Mouse (Mus musculus) left cerebral cortex, adult 8-10 months (tissue): ENCODE data around the gene Vamp2. TPM values are rescaled to one million over a fixed set of nuclear protein-coding genes. Genes with fewer than 3 reads are reported as not detected.

Experiments
- DNase-seq, 2 experiments: peaks; one replicate each; pipeline ENCODE4 v3.0.0; 2022; ENCODE audit warnings: low spot score in 2 of 2
- total RNA-seq, 4 experiments: library from RNA; stranded (reverse); gene quantifications; 2 replicates each; pipeline ENCODE4 v1.2.4; 2022

Gene Vamp2
- total RNA-seq, result 1,000 to 10,000 TPM; 1,002 to 1,054 (median 1,038) TPM

DNA sequence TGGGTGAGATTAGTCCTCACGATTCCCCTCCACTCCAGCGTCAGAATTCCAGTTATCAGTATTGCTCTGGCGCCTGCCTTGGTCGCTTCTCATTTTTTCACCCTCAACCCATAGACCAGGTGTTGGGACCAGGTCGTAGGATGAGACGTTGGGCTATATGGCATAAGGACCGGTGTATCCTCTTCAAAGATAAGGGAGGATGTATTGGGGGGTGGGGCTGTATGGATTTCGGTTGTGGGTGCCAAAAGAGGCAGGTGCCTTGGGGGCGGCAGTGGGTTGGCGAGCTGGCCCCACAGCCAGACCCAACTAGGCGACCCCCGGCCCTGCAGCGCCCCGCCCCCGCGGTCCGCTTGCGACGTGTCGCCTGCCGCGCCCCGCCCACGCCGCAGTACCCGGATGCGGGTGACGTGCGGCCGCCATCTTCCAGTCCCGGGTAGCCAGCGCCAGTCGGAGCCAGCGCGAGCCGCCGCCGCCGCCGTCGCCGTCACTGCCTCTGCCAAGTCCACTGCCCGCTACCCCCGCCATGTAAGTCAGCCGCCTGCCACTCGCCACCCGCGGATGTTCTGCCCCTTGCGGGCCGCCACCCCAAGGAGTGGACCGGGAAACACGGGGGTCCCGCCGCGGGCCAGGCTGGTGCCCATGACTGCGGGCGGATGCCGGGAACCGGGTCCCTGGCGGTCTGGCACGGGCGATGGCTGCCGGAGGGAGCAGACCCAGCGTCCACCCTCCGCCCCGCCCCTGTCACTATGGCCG is at the start of gene Vamp2:
Gene Vamp2, plus strand, starts transcription at position 388 of the 753 bp plus-strand sequence.
- DNase-seq, result peak; percentile 94 to 95

DNA sequence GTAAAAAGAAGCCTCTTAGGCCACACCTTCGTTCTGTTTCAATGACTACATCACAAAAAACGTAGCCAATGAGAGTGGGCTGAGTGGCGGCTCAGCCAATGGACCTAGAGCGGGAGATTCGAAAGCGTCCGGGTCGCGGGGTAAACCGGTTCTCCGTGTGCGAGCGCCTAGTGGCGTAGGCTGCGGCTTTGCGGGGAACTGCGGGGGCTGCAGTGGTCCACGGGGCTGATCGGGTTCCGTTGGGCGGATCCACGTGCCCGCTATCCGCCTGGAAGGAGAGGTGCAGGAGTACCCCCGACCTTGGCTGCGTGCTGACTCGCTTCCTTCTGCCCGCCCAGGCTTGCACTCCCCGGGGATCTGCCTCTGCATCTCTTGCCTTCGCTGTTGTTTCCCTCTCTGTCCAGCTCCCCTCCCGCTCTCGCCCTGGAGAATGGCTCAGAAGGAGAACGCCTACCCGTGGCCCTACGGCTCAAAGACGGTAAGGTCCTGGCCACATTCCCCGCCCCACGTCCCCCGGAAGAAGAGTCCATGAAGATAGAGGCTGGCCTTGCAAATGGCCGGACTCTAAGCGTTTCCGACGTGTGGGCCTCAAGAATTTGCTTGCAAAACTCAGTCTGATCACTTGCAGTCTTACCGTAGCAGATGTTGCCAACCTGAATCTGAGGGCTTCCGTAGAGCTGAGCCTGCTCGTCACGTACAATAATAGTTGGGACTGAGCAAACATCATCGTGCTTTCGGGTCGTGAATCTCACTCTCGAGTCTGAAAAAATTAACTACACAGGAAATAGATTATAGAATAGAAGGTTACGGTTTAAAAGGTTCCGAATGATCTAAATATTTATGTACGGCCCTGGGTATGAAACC is 42.5 kb upstream of the Vamp2 start, which contains the start of gene Aurkb:
Gene Aurkb, plus strand, starts transcription at position 117 of the 864 bp plus-strand sequence.
- peak; percentile 50 to 61 for DNase-seq

DNA sequence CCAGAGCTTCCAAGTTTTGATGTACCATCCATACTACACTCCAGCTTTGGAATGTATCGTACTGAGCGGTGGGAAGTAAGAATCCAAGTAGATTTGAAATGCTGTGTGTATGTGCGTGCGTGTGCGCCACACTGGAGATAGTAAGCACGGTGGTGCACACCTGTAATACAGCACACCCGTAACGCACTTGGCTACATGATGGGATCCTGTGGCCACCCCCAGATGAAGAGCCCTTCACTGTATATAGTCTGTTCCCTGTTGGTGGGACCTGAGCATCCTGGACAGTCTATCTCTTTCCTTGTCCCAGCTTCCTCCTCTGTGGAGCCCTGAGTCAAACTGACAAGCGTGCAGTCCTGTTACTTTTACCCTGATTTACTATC is 41.9 kb upstream of the Vamp2 start:
- no peak for DNase-seq

DNA sequence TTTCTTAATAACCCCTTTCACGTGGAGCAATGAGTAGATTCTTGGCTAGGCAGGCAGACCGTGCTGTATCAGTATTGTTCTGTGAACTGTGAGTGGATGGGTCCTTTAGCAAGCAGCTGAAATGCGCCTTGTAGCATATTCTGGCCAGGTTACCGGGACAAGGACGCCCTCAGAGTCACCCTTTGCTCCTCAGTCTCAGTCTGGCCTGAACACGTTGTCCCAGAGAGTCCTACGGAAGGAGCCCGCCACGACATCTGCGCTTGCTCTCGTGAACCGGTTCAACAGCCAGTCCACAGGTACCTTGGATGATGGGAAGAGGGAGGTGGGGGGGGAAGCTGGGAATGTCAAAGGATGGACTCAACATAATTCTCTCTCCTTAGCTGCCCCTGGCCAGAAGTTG is 40.7 kb upstream of the Vamp2 start:
- no peak for DNase-seq

DNA sequence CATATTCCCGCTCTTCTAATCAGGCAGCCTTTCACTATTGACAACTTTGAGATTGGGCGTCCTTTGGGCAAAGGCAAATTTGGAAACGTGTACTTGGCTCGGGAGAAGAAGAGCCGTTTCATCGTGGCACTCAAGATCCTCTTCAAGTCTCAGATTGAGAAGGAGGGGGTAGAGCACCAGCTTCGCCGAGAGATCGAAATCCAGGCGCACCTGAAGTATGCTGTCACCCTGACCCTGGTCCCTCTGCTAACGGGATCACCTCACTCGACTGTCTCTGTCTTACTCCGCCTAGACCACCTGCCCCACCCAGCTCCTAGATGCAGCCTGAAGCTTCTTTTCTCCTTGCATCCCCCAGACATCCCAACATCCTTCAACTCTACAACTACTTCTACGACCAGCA is 40.1 kb upstream of the Vamp2 start:
- no peak for DNase-seq

DNA sequence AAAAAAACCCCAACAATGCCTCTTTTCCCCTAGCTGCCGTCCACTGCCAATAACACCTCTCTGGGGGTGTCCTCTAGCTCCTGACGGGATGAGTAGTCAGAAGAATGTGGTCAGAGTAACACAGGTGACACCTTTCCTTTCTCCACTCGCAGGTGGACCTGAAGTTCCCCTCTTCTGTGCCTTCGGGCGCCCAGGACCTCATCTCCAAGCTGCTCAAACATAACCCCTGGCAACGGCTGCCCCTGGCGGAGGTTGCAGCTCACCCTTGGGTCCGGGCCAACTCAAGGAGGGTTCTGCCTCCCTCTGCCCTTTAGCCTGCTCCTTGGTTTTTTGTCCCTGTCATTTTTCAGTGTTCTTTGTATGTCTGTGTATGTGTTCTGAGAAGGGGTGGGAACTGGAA is 37.5 kb upstream of the Vamp2 start:
- DNase-seq, result no peak

DNA sequence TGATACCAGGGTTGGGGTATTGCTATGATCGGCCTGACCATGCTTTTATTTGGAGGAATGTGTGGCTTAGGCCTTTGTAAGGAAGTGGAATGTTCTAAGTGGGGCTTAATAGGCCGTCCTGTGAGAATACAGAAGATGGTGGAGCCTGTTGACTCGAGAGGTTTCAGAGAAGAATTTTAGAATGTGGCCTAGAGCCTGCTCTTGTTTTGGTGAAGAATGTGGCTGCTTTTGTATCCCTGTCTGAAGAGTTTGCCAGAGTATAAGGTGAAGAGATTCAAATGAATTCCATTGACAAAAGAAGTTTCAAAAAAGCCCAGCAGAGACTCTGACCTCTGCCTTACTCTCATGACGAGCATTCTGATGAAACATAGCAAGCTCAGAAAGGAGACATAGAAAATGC is 36.5 kb upstream of the Vamp2 start:
- no peak for DNase-seq

DNA sequence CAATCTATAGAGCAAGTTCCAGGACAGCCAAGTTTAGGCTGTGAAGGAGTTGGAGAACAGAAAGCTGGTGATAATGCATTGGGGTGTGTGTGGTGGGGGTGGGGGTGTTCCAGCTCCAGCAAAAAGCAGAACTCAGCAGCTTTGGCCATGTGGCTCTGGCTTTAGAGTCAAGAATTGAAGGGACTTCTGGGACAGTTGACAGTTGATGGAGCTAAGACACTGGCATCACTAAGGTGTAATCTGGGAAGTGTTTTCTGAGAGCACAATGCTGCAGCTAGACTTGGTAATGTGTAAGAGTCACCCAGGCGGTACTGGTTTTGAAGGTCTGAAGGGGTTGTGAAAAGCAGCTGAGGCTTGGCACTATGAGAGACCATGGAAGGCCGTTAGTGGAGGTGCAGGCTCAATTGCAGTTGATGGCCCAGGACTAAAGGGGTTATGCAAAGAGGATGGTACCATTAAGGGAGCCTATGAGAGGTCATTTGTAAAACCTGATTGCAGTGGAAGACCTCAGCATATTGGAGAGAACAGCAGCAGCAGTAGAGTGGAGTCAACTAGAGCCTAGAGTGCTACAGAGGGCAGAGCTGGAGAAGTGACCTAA is 35.4 kb upstream of the Vamp2 start:
- no peak for DNase-seq

DNA sequence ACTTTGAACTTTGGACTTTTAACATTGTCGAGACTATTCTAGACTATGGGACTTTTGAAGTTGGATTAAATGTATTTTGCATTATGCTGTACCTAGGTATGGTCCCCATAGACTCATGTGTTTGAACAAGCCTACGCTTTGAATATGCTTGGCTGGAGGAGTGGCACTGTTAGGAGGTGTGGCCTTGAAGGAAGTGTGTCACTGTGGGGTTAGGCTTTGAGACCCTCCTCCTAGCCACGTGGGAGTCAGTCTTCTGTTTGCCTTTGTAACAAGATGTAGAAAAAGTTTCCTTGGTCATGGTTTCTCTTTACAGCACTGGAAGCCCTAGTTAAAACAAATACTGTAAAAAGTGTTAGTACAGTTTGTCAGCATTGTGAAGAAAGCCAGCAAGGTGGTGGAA is 34.4 kb upstream of the Vamp2 start:
- no peak for DNase-seq

DNA sequence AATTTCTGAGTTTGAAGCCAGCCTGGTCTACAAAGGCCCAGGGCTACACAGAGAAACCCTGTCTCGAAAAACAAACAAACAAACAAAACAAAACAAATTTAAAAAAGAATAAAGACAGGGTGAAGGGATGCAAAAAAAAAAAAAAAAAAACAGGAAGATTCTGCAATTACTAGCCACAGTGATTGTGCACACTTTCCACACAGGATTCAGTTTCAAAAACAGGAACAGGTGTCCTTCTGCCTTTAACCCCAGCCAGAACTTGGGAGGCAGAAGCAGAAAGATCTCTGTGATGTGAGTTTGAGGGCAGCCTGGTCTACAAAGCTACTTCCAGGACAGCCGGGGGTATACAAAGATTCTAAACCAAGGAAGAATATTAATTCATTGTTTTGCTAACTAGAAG is 30.0 kb upstream of the Vamp2 start:
- no peak for DNase-seq

DNA sequence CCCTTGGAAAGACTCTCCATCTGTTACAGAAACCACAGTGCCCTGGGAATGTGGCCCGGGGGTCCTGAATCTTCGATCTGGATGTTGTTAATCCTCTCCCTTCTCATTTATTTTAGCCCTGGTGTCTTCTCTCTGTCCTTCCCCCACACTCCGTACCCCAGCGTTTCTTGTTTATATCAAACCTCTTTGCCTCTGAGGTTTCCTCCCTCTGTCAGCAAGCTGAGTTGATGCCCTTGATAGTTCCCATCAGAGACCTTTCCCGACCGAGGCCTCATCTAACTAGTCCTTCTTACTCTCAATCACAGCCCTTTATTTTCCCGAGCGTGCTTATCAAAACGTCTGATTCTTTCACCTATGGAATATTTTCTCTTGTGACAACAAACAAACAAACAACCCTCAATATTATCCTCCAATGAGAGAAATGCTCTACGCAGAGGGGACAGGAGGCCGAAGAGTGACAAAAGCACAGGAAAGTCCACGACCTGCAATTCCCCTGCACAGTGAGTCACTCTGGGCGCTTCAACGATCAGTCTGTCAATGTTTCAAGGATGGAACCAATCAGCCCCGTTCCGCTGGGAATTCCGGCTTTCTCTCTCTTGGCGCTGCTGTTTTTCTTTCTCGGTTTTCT is 29.4 kb upstream of the Vamp2 start:
- no peak for DNase-seq

DNA sequence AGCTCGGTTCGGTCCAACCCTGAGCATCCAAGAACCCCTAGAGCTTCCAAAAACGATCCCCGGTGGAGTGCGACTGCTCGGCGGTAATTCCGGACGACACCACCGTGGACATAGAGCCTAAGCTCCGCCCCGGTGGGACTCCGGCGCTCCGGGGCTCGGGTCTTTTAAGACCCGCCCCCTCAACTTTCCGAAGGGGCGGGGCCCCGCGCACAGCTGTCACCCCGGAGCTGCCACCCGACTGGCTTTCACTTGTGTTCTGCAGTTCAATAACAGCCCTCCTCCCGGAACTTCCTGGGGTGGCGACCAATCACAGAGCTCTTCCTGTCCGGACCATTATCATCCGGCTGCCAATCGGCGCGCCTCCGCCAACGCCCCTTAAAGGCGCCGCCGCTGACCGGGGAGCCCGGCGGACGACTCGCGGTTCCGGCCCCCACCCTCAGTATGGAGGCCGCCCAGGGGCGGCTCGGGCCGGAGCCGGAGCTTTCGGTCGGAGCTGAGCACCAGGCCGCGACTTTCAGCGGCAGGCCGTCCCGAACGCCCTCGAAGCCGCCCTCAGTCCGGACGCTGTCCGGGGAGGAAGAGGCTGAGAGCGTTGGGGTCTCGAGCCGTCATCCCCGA is 28.8 kb upstream of the Vamp2 start, which contains the start of gene Borcs6:
Gene Borcs6, plus strand, starts transcription at position 361 of the 618 bp plus-strand sequence.
- DNase-seq, result peak; percentile 86 to 99

DNA sequence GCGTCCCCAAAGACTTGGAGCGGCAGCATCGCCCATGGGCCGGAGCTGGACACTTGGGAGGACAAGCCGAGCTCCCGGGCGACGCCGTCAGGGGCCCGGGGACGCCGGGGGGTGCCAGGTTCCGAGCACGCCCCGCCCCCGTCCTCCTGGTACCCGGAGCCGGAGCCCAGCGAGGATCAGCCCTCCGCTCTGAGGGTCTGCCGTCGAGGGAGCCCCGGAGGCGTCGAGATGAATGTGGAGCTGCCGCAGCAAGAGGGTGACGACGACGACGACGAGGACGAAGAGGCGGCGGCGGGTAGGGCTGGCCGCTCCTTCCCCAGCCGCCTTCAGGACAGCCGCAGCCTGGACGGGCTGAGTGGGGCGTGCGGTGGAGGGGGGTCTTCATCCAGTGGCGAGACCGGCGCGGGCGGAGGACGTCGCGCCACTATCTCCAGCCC is 28.3 kb upstream of the Vamp2 start:
- DNase-seq, result peak in 1 of 2 experiments; percentile 50

DNA sequence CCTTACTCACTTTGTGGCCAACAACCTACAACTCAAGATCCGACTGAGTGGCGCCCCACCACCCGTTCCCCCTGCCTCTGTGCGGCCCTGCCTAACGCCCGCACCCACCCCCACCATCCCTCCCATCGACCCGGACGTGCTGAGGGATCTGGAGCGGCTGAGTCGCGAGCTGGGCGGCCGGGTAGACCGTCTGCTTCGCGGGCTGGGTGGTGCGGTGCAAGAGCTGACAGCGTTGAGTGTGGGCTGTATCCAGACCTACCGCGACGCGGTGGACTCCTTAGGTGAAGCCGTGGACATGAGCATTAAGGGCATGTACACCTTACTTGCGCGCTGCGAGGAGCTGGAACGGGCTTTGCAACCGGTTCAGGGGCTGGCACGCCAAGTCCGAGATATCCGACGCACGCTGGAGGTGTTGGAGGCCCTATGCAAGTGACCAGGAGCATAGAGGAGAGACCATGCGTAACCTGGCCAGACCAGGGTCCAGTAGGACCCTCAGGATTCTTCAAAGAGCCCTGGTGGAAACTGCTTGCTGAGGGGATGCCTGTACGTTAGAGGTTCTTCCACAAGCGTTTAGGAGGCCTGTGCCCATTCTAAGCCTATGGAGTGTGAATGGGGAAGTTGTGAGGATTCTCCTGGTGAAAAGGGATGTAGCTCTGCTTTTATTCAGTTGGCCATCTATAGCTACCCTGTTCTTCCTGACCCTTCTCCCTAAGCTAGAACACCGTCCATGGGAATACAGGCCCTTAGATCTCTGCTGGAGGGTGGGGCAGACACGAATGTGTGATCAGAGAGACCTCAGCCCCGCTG is 27.6 kb upstream of the Vamp2 start:
- peak; percentile 37 to 44 for DNase-seq

DNA sequence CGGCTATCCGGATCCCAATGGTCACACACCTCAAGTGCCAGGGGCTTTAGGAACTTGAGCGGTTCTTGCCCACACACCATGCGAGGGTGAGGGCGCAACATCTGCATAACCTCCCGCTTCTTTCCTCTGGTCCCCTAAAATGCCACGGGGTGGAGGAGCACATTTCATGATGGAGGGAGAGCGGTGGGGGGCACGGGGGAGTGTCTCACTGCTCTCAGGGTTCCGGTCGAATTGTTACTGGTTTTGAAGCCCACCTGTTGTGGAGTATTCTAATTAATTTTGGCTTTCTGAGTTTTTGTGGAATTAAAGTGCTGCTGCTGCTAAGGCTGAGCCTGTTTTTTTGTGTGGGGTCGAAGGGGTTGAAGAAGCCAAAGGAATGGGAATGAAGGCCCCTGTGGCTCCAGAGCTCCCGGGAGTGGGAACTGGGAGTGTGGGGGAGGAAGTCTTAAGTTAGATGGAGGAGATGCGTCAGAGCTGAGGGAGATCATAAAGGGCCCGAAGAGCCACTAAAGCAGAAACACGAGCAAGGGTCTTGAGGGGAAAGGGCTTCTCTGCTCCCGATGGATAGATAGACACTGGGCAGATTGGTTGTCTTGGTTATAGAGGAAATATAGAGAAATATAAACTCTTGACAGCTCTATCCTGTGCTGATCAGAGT is 26.9 kb upstream of the Vamp2 start:
- DNase-seq, result no peak

DNA sequence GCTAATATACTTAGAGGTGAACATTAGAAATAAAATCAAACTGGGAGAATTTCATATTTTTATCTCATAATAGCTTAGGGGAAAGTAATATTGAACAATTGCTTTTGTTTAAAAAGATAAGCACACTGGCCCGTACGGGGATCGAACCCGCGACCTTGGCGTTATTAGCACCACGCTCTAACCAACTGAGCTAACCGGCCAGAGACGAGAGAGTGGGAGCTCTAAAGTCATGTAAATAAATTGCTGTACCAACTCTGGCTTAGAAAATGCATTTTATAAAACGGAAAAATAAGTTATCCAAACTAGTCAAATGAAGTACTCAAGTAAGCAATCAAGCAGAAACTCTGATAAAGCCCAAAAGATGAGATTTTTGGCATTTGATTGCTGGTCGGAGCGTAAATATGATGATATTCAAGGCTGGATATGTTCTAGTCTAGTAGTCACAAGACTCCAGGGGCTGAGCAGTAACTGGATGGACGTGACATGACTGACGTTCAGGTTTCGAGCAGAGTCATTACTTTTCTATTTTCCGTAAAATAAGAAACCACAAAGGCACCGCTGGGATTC is 26.0 kb upstream of the Vamp2 start:
- peak; percentile 54 to 88 for DNase-seq

DNA sequence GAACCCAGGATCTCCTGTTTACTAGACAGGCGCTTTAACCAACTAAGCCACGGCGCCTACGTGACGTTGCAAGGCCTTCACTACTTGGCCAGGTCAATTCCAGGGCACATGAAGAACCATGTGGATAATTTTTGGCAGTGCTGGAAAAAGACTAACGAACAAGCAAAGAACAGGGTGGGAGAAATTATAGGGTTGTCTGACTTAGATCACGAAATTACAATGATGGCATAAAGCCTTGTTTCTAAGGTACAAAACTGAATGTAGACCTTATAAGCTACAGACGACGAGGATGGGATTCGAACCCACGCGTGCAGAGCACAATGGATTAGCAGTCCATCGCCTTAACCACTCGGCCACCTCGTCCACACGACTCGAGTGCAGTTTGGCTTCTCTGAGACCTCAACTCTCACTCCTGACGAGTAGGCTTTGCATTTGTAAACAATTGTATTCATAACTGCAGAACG is 25.5 kb upstream of the Vamp2 start:
- DNase-seq, result peak; percentile 87 to 100

DNA sequence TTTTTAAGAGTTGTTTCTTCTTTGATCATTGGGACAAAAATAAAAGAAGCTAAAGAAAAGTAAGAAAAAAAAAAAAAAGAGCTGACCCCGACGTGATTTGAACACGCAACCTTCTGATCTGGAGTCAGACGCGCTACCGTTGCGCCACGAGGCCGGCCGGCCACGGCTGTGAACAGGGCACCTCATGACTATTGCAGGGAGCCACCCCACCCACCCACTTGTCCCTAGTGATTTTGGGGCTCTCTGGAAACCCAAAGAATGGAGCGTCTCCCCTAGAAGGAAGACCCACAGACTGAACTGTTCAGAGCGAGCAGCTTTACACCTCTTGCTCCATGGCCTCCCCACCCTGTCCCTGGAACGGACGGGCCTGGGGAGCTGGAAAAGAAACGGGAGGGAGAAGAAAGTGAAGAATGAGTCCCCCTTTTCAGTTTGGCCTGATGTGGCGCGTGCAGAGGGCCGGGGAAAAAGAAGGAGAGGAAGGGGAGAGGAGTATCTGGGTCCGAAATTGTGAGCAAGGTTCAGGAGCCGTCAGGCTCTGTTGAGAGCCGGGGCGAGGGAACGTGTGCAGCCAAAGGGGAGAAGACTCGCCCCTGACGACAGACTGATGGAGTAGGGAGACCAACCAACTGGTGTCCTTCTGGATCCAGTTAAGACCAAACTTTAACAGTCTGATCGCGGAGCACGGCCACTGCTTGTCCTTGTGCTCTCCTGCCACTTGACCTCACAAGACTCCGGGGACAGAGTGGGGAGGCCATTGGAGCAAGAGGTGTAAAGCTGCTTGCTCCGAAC is 24.7 kb upstream of the Vamp2 start:
- DNase-seq, result peak in 1 of 2 experiments; percentile 73
